Mouse (Mus musculus) 3134 (cell line): ENCODE measurements around the gene Macrod2.
"Not testable (repeated sequence)": the region's sequence is repeated elsewhere in the genome, so short reads cannot be mapped to it uniquely, and the experiment has no call there.

Experiments
- DNase-seq: peaks from one replicate; pipeline ENCODE4 v3.0.0-alpha.2; 2011; ENCODE audit warnings: low spot score; ENCODE audit not compliant: insufficient read length; ENCODE audit errors: extremely low read depth

Gene Macrod2

GRCm38 (mm10) chr2:140692461-140692860, 297.4 kb downstream of the Macrod2 start:
- no peak for DNase-seq

DNA sequence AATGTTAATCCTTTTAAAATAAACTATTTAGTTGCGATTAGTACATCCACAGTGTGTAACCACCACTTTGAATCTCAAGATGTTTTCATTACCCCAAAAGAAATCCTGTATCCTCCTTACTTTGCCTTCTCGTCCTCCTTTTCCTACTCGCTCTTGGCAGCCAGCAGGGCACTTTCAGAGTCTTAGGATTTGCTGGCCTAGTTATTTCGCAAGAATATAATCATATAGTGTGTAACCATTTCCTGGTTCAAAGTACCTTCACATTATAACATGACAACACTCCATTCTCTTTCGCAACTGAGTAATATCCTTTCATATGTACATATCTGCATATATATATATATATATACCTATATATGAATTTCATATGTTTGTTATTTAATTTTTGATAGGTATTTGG, 298.7 kb downstream of the Macrod2 start:
- no peak for DNase-seq

DNA sequence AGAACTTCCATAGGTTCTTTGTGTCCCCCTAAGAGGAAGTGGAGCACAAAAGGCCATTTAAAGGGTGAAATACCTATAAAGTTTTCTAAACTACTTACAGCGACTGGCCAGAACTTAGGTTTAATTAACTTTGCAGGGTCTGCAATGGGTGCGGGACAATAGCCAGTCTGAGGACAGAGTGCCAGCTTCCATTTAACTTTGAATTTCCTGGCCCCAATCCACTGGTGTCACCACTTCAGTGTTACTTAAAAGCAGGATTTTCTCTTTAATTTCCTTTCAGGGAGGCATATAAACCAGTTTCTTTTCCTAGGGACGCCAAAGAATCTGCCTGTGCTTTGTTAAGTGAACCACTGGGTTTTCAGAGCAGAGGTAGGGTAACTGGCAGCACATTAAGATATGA, 303.5 kb downstream of the Macrod2 start:
- no peak for DNase-seq

DNA sequence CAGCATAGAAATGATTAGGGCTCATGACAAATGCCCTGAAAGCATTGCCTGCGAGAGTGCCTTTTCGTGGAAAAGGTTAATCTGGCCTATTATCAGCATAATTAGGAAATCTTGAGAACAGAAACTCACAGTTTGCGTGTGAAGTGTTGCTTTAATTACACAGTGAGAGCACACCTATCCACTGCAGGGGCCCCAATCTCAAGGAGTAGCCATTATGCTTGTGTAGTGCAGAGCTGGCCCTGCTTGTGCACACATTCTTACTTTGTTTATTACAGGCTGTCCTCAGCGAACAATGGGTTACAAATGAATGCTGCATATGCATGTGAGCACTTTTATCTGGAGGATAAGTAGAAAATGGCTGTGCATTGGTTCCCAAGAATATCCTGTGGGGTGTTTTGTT, 308.3 kb downstream of the Macrod2 start:
- no peak for DNase-seq

DNA sequence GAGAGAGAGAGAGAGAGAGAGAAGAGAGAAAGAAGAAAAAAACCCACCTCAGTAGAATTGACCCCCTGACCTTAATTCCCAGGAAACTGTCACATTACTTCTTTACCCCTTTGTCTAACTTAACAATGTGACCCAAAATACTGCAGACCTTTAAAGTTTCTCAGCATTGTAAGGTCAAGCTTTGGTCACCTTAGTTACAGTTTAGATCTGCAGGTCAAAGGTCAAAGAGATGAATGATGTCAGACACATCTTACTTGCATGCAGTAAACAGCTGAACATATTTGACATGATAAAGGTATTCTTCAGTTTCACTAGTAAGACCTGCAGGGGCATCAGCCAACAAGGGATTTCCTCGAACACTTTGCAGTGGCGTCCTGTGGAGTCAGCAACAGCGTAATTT, 309.0 kb downstream of the Macrod2 start:
- no peak for DNase-seq

DNA sequence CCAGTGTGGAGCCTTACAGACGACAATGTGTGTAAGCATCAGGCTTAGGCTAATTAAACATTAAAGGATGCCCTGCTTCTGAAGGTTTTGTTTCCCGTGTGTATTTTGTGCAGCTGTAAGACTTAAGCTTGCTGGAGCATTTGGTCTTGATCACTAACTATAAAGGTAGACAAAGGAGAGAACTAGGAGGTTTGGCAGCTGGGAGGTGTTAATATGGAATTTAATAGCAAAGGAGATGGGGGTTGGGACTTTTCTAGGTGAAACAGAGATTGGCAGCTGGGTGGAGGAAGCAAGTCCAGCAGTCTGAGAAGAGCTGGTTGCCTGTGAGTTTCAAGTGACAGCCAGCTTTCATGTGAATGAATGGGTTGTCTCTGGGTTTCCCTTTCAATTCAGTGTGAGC, 310.2 kb downstream of the Macrod2 start:
- no peak for DNase-seq

DNA sequence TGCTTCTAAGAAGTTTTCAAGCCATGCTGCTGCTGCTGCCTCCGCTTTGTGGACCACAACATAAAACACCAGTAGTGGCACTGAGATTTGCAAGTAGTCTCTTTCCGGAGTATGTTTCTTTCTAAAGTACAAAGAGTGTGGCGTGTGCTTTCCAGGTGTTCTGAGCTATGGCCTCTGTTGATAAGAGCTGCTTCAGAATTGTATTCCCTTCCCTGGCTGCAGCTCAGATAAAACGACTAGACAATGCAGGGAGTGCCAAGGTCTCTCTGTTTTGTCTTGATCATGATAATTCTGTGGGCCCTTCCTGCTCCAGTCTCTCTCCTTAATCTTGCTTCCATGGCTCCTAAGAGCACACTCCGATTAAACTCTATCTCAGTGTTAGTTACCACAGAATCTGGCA, 312.4 kb downstream of the Macrod2 start:
- no peak for DNase-seq

GRCm38 (mm10) chr2:140715822-140716221, 320.7 kb downstream of the Macrod2 start:
- no peak for DNase-seq

DNA sequence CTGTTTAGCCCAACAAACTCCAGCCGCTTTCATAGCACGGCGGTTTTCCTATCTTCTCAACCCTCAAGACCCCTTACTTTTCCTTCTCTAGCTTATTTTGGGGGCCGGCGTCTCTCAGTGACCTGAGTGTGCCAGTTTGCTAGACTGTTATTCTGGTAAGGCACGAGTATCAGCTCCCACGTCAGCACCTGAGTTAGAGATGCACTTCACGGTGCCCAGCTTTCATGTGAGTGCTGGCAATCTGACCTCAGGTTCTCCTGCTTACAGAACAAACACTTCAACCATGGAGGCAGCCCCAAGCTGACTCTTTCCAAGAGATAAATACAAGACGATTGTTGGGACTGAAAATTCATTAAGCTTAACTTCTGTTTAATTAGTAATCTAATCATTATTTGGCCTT, 322.3 kb downstream of the Macrod2 start:
- no peak for DNase-seq

GRCm38 (mm10) chr2:140732616-140733183, 337.6 kb downstream of the Macrod2 start:
- no peak for DNase-seq

- DNase-seq, result no peak
These were observed 345.4 kb downstream of the Macrod2 start for GRCm38 (mm10) chr2:140740511-140740910.

- not testable (repeated sequence) for DNase-seq
These were observed 347.8 kb downstream of the Macrod2 start for GRCm38 (mm10) chr2:140742954-140743353.

DNA sequence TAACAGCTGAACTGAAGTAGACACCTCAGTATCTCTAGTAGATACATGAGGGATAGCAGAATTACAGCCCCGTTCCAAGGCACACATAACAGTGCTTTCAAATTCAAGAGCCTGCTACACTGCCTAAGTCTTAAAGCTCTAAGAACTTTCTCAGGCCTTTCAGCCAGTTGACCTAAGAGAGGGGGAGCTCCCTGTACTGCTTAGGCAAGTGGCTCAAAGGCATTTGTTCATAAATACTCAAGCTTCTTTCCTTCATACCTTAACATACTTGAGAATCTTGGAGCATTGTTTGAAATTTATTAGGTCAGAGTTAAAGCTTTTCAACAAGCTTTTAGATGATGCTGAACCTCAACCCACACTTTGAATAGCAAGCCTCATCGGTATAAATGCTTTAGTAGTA, 363.8 kb downstream of the Macrod2 start:
- no peak for DNase-seq

DNA sequence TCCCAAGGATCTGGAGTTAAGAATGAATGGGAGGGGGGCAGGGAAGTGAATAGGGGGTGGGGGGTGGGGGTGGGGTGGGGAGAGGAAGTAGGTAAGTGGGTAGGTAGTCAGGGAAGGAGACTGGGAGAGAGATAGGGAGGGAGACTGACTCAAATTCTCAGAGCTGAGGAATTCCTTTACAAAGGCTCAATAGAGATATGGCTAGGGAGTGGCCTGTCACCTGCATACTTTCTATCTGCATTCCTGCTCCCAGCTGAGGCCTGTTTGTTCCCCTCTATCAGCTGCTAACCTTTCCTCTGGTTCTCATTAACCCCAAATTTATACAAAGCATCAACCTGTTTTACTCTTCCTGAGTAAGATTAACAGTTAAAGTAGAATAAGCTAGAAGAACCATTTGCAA, 364.6 kb downstream of the Macrod2 start:
- no peak for DNase-seq

DNA sequence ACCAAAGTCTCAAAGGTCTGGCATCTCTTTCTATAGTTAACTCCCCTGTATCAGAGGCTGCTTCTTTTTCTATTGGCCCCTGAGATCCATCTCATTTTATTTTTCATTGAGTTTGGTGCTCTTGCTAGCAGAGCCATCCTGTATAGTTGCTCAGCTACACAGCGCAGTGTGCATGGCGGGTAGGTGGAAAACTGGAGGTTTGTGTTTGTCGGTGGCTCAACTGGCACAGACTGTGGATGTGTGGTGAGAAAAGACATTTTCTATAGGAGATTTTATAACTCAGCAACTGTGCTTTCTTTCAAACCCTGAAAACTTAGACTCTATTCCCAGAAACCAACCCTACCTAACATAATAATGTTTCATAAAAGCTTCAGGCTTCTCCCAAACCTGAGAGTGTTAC, 365.0 kb downstream of the Macrod2 start:
- no peak for DNase-seq

GRCm38 (mm10) chr2:140763076-140763891, 368.2 kb downstream of the Macrod2 start:
- no peak for DNase-seq

GRCm38 (mm10) chr2:140769473-140769872, 374.4 kb downstream of the Macrod2 start:
- DNase-seq, result no peak

DNA sequence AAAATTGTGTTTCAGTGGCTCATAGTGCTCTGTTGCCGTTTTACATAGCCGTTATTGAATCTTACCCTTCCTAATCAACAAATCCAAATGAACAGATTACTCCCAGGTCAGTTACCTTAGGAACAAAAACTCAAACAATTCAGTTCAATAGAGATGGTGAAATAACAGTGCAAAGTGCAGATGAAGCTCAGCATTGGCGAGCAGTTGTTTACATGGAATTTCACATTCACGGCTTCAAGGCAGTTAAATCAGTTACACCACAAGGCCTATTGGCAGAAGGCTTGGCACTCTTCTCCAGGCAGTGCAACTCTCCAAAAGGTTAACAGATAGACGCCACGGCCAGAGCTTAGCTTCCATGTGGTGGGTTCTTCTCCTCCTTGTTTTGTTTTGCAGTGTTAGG, 377.7 kb downstream of the Macrod2 start:
- no peak for DNase-seq

DNA sequence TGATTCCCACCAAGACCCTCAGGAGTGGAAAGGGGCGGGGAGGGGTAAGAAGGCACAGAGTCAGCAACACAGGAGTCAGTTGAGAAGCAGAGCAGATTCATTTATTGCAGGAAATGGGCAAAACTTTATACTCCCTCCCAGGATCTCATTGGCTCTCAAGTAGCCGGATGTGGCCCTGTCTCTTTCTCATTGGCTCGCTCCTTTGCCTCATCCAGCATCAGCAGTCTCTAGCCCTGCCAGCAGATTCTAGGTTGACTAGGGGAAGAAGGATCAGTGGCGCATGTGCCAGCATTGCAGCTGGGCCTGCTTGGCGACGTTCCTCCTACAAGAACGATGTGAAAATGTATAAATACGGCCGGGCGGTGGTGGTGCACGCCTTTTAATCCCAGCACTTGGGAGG, 378.3 kb downstream of the Macrod2 start:
- no peak for DNase-seq

DNA sequence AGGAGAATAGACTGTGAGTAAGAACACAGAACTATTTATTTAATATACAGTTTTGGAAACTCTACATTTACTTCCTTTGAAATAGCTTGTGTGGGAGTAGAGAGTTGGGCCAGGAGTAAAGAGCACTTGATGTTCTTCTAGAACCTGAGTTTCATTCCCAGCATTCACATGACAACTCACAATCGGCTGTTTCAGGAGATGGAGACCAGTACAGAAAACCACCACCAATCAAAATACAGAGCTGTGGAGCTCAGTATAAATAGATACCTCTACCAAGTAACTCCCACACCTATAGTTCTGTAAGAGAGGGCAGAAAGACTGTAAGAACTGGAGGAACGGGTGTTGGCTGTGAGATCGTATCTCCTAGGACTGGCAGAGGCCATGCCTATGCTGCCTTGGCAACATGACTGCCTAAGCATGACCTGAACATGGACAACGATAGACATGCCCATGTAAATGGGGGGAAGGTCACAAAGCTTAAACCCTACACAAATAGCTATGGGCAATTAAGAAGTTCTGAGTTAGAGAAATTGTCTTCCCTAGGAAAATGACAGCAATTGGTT, 379.8 kb downstream of the Macrod2 start:
- no peak for DNase-seq

DNA sequence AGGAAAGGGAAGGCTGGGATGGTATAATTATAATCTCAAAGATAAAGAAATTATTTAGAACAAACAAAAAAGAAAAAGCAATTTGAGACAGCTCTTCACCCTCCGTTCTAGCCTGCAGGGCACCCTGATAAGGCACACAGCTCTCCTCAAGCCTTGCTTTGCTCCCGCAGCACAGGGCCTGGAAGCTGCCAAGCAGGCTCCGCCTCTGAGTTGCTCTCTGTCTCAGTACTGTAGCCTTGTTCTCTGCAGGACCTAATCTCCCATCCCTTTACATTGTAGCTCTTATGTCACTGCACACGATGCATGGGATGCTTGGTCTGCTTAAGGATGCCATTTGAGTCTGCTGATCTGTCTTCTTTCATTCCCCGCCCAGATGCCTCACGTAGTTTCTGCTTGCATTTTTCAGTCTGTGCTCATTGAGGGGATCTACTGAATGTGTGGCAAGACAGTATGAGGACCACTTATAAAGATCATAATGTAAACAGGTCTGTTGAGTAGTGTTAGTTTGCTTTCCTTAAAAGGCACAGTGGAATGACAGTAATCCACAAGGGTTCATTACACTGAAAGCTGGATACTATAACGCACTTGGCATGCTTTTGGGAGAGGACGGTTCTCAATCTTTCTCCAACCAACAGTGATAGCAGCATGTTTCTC, 380.5 kb downstream of the Macrod2 start:
- DNase-seq, result no peak

DNA sequence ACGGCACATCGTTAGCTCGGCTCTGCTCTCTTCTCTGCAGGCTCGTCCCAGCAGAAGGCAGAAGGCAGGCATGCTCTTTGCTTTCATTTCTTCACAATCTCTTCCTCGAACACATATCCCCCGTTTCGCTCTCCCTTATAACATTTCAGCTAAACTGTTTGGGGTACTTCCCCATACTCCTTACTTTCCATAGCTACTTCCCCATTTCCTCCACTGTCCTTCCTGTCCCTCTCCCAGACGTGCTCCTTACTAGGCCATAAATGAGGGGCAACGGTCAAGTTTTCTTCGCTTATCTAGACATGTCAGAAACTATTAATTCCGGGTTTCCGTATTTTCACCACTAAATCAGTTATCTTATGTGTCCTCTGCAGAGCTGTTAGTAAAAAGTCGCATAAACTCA, 383.1 kb downstream of the Macrod2 start:
- DNase-seq, result no peak
